Mouse (Mus musculus): ENCODE results near the gene Apol8. TPM values are rescaled to one million over a fixed set of nuclear protein-coding genes. Genes with fewer than 3 reads are reported as not detected.
"Not testable (repeated sequence)": the region's sequence is repeated elsewhere in the genome, so short reads cannot be mapped to it uniquely, and the experiment has no call there.

Gene Apol8
- polyA plus RNA-seq, 1 experiment from 2014 or later = not detected

DNA sequence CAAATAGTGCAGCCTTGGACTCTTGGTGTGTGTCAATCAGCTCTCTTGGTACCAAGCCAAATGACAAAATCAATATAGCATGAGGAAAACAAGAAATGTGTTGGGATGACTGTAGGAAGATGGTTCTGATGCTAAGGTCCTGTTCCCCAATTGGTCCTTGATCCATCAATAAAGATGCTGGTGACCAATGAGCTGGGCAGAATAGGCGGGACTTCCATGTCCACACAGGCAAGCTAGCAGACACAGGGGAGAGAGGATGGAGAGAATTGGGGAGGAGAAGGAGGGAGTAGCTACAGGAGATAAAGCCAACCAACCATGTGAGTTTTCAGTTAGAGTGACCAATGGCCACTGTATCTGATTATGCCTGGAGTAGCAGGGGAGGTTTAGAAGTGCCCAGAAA is 10.5 kb downstream of the Apol8 start:
- DNase-seq (ENCODE audit: low spot score) = no peak
- no peak overlapping the region for H3K4me2 ChIP-seq (ENCODE audit: low read length)
- no peak for TF ChIP-seq CTCF (IDR thresholded peaks at IDR 0.05; ENCODE audit: low read depth)
- H3K4me1 ChIP-seq (replicated peaks; ENCODE audit: insufficient read depth, low read length) = no peaks in the 10 kb centered on the region
- 88% methylated on average over 1 of the region's 1 CpGs for WGBS
- no peak overlapping the region for H3K27ac ChIP-seq
- no peak overlapping the region for H3K9ac ChIP-seq (ENCODE audit: low read depth, low read length)
- no peak overlapping the region for H3K4me3 ChIP-seq (replicated peaks; ENCODE audit: low read depth, low read length)
- H3K36me3 ChIP-seq (ENCODE audit: insufficient read depth, low read length) = no peaks in the 10 kb centered on the region
- no peaks in the 10 kb centered on the region for H3K27me3 ChIP-seq (ENCODE audit: insufficient read depth, low read length)
- no peaks in the 10 kb centered on the region for H3K9me3 ChIP-seq (replicated peaks; ENCODE audit: low read length)
- ATAC-seq (replicated peaks; ENCODE audit: low FRiP score, low read depth) = no peak

DNA sequence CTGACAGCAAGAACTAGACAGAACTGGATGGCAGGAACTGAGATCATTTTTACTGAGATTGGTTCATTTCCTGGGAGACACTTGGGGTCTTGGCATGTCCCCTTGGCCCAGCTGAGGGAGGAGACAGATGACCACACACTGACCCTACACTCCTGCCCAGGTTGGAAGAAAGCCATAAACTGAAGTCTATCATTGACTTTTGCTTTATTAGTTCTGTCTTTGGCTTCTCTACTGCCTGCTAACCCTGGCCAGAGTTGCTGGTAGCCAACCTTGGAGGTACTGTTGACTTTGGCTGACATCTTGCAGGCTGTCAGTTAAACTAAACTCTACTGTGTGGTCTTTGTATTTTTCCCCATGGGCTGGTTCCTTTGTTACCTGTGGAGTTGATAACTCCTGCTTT is 11.7 kb downstream of the Apol8 start:
- H3K27ac ChIP-seq = no peak overlapping the region
- no peaks in the 10 kb centered on the region for H3K9me3 ChIP-seq (replicated peaks; ENCODE audit: low read length)
- H3K4me2 ChIP-seq (ENCODE audit: low read length) = no peak overlapping the region
- no peaks in the 10 kb centered on the region for H3K4me1 ChIP-seq (replicated peaks; ENCODE audit: insufficient read depth, low read length)
- H3K9ac ChIP-seq (ENCODE audit: low read depth, low read length) = no peak overlapping the region
- no peak overlapping the region for H3K4me3 ChIP-seq (replicated peaks; ENCODE audit: low read depth, low read length)
- no peaks in the 10 kb centered on the region for H3K36me3 ChIP-seq (ENCODE audit: insufficient read depth, low read length)
- no peaks in the 10 kb centered on the region for H3K27me3 ChIP-seq (ENCODE audit: insufficient read depth, low read length)
- ATAC-seq (replicated peaks; ENCODE audit: low FRiP score, low read depth) (no peak), DNase-seq (ENCODE audit: low spot score) (no peak)
- TF ChIP-seq CTCF (IDR thresholded peaks at IDR 0.05; ENCODE audit: low read depth) = no peak

DNA sequence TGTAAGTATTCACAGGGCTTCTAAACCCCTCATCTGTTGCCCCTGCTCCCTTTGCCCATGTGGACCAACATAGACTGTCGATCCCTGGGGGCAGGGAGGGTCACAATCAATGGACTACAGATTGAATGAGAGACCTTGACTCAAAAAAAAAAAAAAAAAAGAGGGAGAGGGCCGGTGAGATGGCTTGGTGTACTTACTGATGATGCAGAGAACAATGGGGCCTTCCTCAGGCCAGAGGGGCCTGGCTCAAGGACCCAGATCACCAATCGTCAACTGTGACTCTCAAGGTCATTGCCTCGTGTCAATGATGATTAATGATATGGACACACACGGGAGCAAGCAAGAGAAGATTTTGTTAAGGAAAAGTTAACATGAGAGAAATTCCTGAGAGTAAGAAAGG is 12.2 kb downstream of the Apol8 start:
- ATAC-seq (replicated peaks; ENCODE audit: low FRiP score, low read depth) (no peak), DNase-seq (ENCODE audit: low spot score) (no peak)
- no peaks in the 10 kb centered on the region for H3K9me3 ChIP-seq (replicated peaks; ENCODE audit: low read length)
- WGBS = 27% methylated on average over 5 of the region's 5 CpGs
- no peak overlapping the region for H3K4me2 ChIP-seq (ENCODE audit: low read length)
- no peak overlapping the region for H3K9ac ChIP-seq (ENCODE audit: low read depth, low read length)
- no peaks in the 10 kb centered on the region for H3K36me3 ChIP-seq (ENCODE audit: insufficient read depth, low read length)
- no peaks in the 10 kb centered on the region for H3K27me3 ChIP-seq (ENCODE audit: insufficient read depth, low read length)
- no peaks in the 10 kb centered on the region for H3K4me1 ChIP-seq (replicated peaks; ENCODE audit: insufficient read depth, low read length)
- TF ChIP-seq CTCF (IDR thresholded peaks at IDR 0.05; ENCODE audit: low read depth) = no peak
- no peak overlapping the region for H3K4me3 ChIP-seq (replicated peaks; ENCODE audit: low read depth, low read length)
- H3K27ac ChIP-seq = no peak overlapping the region

DNA sequence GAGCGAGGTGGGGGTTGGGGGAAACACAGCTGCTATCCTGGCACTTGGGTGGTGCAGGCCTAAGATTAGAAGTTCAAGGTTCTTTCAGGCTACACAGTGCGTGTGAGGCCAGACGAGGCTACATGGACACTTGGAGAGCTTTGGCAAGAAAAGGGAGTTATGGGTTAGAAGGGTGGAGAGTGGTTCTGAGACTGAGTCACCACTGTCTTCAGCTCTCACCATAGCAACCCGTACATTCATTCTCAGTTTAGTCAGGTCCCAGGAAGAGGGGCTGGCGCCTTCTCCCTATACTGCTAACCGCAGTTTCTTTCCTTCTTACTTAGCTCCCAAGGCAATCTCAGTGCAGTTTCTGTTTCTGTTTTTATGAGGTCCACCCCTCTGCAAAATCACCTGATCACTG is 15.2 kb downstream of the Apol8 start:
- not testable (repeated sequence) for H3K27me3 ChIP-seq (ENCODE audit: insufficient read depth, low read length); DNase-seq (ENCODE audit: low spot score); H3K9me3 ChIP-seq (replicated peaks; ENCODE audit: low read length); H3K4me3 ChIP-seq (replicated peaks; ENCODE audit: low read depth, low read length); H3K36me3 ChIP-seq (ENCODE audit: insufficient read depth, low read length); H3K9ac ChIP-seq (ENCODE audit: low read depth, low read length); ATAC-seq (replicated peaks; ENCODE audit: low FRiP score, low read depth); H3K4me1 ChIP-seq (replicated peaks; ENCODE audit: insufficient read depth, low read length); H3K27ac ChIP-seq; H3K4me2 ChIP-seq (ENCODE audit: low read length)
- WGBS = 87% methylated on average over 6 of the region's 6 CpGs

DNA sequence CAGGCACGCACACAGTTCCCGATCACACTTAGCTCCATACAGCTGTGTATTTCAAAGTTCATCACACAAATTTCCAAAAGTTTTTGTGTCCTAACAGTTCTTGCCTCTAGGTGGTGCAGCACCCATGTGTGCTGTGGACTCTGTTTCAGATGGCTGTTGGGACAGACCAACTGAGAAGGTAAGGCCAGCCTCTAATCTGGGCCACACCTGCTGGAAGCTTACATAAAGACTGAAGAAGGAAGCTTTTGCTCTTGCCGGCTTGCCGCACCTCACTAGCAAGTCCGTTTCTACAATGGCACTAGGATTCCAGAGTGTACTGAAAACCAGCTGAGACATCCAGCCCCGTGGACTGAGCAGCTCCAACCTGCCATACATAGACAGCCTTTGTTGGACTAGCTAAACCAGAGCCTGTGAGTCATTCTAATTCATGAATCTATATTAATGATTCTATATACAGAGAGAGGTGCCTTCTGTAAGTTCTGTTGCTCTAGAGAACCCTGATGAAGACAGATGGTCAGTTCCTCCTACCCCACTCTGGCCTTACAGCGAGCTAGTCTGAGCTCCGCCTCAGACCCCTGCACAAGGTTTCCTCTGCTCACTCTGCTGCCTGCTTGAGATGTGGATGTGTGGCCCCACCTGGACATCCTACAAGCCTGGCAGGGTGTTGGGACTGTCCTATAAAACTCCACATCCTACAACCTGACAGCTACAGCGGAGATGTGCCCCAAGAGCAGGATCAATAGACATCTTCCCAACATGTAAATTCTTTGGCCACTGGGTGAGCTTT is 16.1 kb downstream of the Apol8 start:
- Histone ChIP-seq H3K4me1 (replicated peaks; ENCODE audit: insufficient read depth, low read length) (no peaks in the 10 kb centered on the region), H3K9ac (ENCODE audit: low read depth, low read length) (no peak overlapping the region), H3K27me3 (ENCODE audit: insufficient read depth, low read length) (no peaks in the 10 kb centered on the region), H3K27ac (no peak overlapping the region), H3K4me2 (ENCODE audit: low read length) (no peak overlapping the region), H3K4me3 (replicated peaks; ENCODE audit: low read depth, low read length) (no peak overlapping the region), H3K36me3 (ENCODE audit: insufficient read depth, low read length) (no peaks in the 10 kb centered on the region), H3K9me3 (replicated peaks; ENCODE audit: low read length) (no peaks in the 10 kb centered on the region)
- no peak for DNase-seq (ENCODE audit: low spot score)
- WGBS = 74% methylated on average over 9 of the region's 9 CpGs
- ATAC-seq (replicated peaks; ENCODE audit: low FRiP score, low read depth) = no peak; the same call in 1 of the 2 replicates
- peak; percentile 64 for TF ChIP-seq CTCF (IDR thresholded peaks at IDR 0.05; ENCODE audit: low read depth)

DNA sequence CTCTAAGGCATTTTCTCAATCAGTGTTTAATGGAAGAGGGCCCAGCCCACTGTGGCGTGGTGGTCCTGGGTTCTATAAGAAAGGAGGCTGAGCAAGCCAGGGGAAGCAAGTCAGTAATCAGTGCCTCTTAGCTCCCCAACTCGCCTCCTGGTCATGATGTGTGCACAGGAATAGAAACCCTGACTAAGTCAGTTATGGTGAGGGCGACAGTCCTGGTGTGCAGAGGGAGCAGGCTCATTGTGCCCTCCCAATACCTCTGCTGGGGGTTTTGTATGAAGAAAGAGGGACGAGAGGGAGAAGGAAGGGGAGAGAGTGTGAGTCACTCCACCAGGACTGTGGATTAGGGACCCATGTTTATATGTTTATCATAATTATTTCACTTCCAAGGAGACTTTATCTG is 22.9 kb downstream of the Apol8 start:
- H3K4me2 ChIP-seq (ENCODE audit: low read length); H3K9me3 ChIP-seq (replicated peaks; ENCODE audit: low read length); H3K4me3 ChIP-seq (replicated peaks; ENCODE audit: low read depth, low read length); H3K27ac ChIP-seq; H3K4me1 ChIP-seq (replicated peaks; ENCODE audit: insufficient read depth, low read length); H3K9ac ChIP-seq (ENCODE audit: low read depth, low read length); H3K36me3 ChIP-seq (ENCODE audit: insufficient read depth, low read length); ATAC-seq (replicated peaks; ENCODE audit: low FRiP score, low read depth); DNase-seq (ENCODE audit: low spot score); H3K27me3 ChIP-seq (ENCODE audit: insufficient read depth, low read length): not testable (repeated sequence)
- WGBS = 64% methylated on average over 4 of the region's 4 CpGs

DNA sequence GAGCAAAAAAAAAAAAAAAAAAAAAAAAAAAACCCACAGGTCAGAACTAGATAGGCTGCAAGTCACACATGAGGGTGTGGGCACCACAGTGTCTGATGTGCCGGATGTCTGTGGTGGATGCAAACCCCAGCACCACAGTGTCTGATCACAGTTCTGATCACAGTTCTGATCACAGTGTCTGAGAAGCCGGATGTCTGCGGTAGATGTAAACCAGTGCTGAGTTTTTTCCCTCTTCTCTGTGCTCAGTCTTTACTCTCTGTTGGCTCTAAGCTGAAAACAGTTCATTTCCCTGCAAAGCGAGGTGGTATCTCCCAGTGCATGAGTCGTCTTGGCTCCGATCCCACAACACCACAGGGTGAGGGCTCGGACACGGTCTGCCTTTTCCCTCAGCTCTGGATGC is 23.4 kb downstream of the Apol8 start:
- H3K4me2 ChIP-seq (ENCODE audit: low read length); DNase-seq (ENCODE audit: low spot score); ATAC-seq (replicated peaks; ENCODE audit: low FRiP score, low read depth); H3K4me3 ChIP-seq (replicated peaks; ENCODE audit: low read depth, low read length); H3K9me3 ChIP-seq (replicated peaks; ENCODE audit: low read length); H3K4me1 ChIP-seq (replicated peaks; ENCODE audit: insufficient read depth, low read length); H3K36me3 ChIP-seq (ENCODE audit: insufficient read depth, low read length); H3K27ac ChIP-seq; H3K27me3 ChIP-seq (ENCODE audit: insufficient read depth, low read length); H3K9ac ChIP-seq (ENCODE audit: low read depth, low read length): not testable (repeated sequence)
- WGBS = 71% methylated on average over 8 of the region's 8 CpGs

DNA sequence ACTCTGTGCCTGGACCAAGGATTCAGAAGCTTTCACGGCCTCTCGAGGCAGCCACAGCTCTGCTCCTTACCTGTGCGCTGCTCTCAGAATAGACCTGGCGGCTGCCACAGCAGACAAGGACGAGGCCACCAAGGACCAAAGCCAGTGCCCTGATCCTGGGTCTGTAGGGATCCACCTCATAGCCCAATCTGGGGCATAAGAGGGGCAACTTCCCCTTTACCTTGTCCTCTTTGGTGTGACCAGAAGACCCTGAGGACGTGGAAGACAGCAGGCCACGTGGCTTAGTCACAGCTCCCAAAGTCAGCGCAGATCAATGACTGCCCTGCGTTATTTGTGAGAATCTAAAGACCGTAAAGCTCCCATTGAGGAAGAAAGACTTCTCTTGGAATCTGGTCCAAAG is 24.0 kb downstream of the Apol8 start:
- H3K9ac ChIP-seq (ENCODE audit: low read depth, low read length); H3K4me3 ChIP-seq (replicated peaks; ENCODE audit: low read depth, low read length); ATAC-seq (replicated peaks; ENCODE audit: low FRiP score, low read depth); H3K36me3 ChIP-seq (ENCODE audit: insufficient read depth, low read length); H3K4me2 ChIP-seq (ENCODE audit: low read length); H3K27me3 ChIP-seq (ENCODE audit: insufficient read depth, low read length); H3K4me1 ChIP-seq (replicated peaks; ENCODE audit: insufficient read depth, low read length); H3K27ac ChIP-seq; DNase-seq (ENCODE audit: low spot score); H3K9me3 ChIP-seq (replicated peaks; ENCODE audit: low read length): not testable (repeated sequence)
- WGBS = 76% methylated on average over 10 of the region's 10 CpGs

Measured in kidney, postnatal 0 days (tissue).